Mouse (Mus musculus): ENCODE data around the gene Lpin1.

Lpin1 gene

GRCm38 (mm10) chr12:16570371-16571060, 40.2 kb downstream of the Lpin1 start:
- no peak for DNase-seq

DNA sequence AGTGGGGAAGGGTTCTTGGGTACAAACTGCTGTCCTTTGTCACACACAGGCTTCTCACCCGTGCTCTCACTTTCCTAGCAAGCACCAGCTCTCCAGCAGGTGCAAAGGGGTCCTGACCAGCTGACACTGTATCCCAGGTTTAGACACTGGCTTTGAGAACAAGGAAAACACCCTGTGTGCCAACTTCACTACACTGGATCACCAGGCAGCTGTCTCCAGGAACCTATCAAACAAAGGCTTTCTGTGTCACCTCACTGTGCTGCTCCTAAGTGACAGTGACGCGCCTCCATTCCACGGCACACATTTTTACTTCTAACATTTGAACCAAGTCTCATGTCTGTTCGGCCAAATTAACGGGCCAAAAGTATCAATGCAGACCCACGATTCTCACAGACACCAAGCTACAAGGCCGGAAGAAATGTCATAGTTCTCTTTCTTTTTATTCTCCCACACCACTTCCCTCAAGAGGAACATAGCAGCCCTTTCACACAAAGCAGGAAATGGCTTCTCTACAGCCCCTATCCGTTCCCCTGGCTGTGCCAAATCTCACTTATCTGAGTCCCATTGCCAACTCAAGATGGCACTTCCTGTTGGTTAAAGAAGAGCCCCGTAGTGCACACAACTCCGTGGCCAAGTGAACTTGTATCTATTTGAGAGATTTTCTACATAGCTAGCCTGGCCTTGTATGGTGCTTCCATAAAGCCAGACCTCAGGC, 41.7 kb downstream of the Lpin1 start:
- no peak for DNase-seq

DNA sequence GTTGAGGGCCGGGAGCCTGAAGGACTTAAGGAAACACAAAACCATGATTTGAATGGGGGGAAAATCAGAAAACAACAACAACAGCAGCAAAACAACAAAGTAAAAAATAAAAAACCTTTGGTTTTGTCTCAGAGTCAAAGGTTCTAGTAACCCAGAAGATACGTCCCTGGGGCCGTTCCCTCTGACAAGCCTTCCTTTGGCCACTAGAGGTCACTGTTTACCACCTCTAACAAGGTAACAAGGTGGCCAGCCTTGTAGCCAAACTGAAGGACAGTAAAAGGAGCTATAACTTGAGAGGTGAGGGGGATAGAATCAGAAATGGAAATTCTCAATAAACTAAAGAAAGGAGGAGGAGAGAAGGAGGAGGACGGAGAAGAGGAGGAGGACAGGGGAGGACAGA, 42.3 kb downstream of the Lpin1 start:
- no peak for DNase-seq

DNA sequence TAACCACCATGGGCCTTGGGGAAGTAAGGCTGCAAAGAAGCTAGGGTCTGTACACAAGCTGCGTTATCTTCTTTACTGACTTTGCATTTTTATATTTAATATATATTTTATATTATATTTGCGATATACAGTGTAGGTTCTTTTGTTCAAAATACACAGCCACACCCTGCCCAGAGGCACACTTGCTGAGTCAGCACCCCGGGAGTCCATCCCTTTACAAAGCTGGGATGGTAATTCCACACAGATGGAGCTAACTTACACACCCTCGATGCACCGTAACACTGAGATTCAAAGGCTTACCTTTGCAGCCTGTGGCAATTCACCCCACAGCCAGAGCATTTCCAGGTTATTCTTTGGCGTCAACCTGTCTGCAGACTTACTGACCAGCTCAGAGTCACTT, 42.7 kb downstream of the Lpin1 start:
- DNase-seq = no peak

- no peak for DNase-seq
Measured at GRCm38 (mm10) chr12:16563427-16563826, 47.3 kb downstream of the Lpin1 start.

GRCm38 (mm10) chr12:16562647-16563046, 48.1 kb downstream of the Lpin1 start:
- DNase-seq = no peak

DNA sequence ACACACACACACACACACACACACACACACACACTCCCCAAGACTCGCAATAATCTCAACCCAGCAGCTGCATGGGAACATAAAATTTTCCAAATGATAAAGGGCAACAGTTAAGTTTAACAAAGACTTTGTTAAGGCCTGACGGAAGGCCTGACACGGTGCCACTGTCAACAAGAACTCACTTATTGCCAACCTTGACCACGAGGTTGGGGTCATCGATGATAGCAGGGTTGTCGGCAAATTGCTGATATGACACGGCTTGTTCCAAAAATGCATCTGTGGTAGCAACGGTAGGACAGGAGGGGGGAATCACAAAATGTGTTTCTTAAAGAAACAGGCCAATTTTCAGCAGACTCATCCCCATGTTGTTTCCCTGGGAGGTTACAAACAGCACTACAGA, 48.6 kb downstream of the Lpin1 start:
- DNase-seq = no peak

DNA sequence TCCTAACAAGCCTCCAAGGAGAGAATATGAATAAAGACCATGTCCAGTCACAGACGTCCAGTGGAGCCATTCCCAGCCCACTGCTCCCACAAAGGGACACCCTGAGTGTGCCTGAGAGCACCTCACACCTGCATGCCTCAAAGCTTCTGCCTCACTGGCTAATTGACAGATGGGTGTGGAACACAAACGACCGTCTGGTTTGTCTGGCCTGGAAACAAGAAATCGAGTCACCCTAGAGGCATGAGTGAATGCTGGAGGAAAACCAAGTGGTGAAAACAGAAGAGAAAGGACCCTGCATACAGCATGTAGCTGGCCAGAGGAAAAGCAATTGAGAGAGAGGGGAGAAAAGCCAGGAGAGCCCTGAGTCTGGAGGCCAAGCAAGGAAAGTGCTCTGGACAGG, 53.5 kb downstream of the Lpin1 start:
- DNase-seq = no peak

- DNase-seq = no peak
Measured at GRCm38 (mm10) chr12:16554171-16554570, 56.6 kb downstream of the Lpin1 start.

- DNase-seq = peak; percentile 39
Measured at GRCm38 (mm10) chr12:16552108-16552771, 58.5 kb downstream of the Lpin1 start.

DNA sequence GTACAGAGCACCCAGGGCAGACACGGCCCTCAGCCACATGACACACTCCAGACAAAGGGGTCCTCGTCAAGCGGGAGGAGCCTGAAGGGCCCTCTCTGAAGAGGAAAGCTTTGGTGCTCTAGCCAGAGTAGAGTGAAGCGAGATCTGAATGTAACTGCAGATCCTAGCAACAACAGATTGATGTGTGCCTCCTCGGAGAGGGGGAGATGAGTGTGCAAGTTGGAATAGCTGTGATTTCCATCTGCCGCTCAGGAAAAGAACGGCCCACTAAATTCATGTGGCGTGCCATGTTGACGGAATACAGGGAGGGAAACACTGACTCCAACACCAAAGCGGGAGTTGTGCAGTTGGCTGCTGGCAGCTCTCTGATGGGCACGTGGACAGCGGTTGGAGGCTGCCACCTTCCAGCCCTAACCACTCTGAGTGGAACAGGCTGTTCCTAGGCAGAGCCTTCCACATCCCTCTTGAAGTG, 59.7 kb downstream of the Lpin1 start:
- no peak for DNase-seq

- no peak for DNase-seq
Measured at GRCm38 (mm10) chr12:16548824-16549375, 61.9 kb downstream of the Lpin1 start.

GRCm38 (mm10) chr12:16541606-16542005, 69.2 kb downstream of the Lpin1 start:
- no peak for DNase-seq

GRCm38 (mm10) chr12:16540712-16541111, 70.1 kb downstream of the Lpin1 start:
- no peak for DNase-seq

DNA sequence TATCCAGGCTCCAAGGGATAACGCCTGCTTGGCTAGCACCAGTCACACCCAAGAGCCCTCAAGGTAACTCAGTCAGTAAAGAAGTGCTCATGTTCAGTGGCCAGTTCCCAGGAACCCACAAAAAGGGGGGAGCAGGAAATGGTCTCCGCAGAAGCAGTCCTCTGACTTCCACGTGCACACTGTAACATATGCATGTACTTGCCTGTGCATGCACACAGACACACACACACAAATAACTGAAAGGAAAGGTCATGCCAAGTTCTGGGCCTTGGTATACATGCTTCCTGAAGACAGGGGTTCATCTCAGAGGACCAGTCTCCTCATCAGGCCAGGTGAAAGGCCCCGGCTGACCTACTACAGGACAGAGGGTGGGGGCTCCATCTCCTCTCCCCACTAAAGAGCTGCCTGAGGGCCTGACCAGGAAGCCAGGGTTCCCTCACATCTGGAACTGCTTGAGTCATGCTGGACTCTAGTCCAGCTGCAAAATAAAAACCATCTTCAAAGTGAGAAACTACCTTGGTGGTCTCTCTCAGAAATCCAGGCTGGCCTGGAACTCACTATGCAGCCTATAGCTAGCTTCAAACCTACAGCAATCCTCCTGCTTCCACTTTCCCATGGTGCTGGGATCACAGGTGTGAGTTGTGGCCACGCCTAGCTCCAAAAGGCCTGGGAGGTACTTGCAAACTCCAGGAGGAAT, 70.7 kb downstream of the Lpin1 start:
- no peak for DNase-seq

DNA sequence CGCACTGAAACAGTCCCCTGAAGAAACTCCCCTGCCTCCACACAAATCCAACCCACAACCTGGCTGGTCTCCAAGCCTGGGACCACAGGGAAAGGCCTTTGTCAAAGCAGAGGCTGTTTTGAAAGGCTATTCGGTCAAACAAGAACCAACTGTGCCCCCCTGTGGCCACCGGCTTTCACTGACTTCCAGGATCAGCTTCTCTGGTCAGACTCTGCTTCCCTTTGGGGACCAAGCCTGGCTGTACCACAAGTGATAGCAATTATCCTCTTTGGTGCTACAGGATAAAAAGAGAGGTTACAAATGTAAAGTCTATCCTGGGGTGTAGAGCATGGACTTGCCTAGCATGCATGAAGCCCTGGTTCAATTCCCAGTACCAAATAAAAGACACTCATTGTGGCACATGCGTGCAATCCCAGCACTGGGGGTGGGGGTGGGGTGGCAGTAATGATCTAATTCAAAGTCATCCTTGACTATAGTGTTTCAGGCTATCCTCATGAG, 77.4 kb downstream of the Lpin1 start:
- DNase-seq = peak; percentile 53

- DNase-seq = no peak
Measured at GRCm38 (mm10) chr12:16532860-16533230, 77.9 kb downstream of the Lpin1 start.

DNA sequence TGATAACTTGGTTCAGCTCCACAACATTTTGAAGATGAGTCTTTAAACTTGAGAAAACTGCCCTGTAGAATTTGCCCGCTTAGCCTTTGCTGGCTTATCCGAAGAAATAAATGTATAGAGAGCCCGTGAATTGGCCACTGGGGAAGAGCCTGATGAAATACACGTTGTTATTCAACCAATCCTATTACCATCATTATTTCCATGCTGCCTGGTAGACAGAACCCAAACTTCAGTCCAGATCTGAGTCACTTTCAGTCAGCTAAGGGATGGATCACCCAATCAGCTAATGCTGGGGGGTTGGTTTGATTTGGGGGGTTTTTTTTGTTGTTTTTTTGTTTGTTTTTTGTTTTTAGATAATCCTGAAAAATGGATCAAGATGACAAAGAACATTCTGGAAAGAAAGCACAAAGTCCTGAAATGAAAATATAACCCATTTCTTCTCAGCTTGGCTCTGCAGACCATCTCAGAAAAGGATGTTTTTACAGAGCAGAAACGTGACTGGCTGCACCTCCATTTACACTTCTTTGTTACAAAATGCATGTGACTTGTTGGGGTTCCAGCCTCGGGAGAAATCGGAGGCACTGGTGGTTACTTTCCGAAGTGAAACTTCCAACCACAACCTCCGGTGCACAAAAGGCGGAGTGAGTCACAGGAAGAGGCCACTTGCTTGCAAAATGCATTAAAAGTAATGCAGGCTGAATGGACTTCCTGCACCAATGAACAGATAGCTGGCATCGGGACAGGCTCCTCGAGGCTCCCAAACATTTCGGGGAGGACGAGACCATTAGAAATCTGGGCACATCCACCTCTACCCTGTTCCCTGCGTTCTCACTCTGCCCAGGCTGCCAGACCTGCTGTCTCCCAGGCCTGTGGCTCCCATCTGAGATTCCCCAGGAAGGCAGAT, 78.6 kb downstream of the Lpin1 start:
- no peak for DNase-seq

- DNase-seq = no peak
Measured at GRCm38 (mm10) chr12:16528650-16529049, 82.1 kb downstream of the Lpin1 start.

- no peak for DNase-seq
Measured at GRCm38 (mm10) chr12:16527941-16528340, 82.8 kb downstream of the Lpin1 start.

GRCm38 (mm10) chr12:16526862-16527261, 83.9 kb downstream of the Lpin1 start:
- DNase-seq = no peak

GRCm38 (mm10) chr12:16526134-16526533, 84.6 kb downstream of the Lpin1 start:
- no peak for DNase-seq

Data from cerebellum, adult 11-12 months (tissue).